Mouse (Mus musculus) central nervous system, embryonic 18 days (tissue): ENCODE measurements around the gene Gstp1. TPM values are rescaled to one million over a fixed set of nuclear protein-coding genes. Genes with fewer than 3 reads are reported as not detected.

Experiments
- polyA plus RNA-seq: library from polyadenylated mRNA; depleted of rRNA; stranded (reverse); fragments of >200 nt; gene quantifications from 2 replicates; pipeline ENCODE4 v1.2.3, GENCODE M21; 2012; rRNA removed

Gene Gstp1
- polyA plus RNA-seq: 361 and 368 TPM in 2 replicates

GRCm38 (mm10) chr19:4037788-4038232, at the start of gene Gstp1:
Gene Gstp1, minus strand, starts transcription at chr19:4037985.

GRCm38 (mm10) chr19:4081394-4081793, 43.6 kb upstream of the Gstp1 start, which contains the start of gene Cabp2:
Gene Cabp2, plus strand, starts transcription at chr19:4081578.

GRCm38 (mm10) chr19:4059069-4059740, 21.4 kb upstream of the Gstp1 start, which contains the start of gene Gstp3:
Gene Gstp3, minus strand, starts transcription at chr19:4059569.

GRCm38 (mm10) chr19:4045966-4046865, 8.4 kb upstream of the Gstp1 start, which contains the start of gene Gstp2:
Gene Gstp2, minus strand, starts transcription at chr19:4046023.

GRCm38 (mm10) chr19:4012432-4013022, 25.3 kb downstream of the Gstp1 start, which contains the start of gene Ndufv1:
Gene Ndufv1, minus strand, starts transcription at chr19:4012806.

GRCm38 (mm10) chr19:4003112-4003511, 34.7 kb downstream of the Gstp1 start, which contains the start of gene Doc2g:
Gene Doc2g, plus strand, starts transcription at chr19:4003313.

GRCm38 (mm10) chr19:4000119-4000900, 37.5 kb downstream of the Gstp1 start, which contains the start of the genes Nudt8 and Gm49405:
Gene Nudt8, plus strand, starts transcription at chr19:4000580.
Gene Gm49405, plus strand, starts transcription at chr19:4000626.

GRCm38 (mm10) chr19:3992416-3992815, 45.4 kb downstream of the Gstp1 start, which contains the start of gene Tbx10:
Gene Tbx10, plus strand, starts transcription at chr19:3992752.

GRCm38 (mm10) chr19:3986334-3986733, 51.5 kb downstream of the Gstp1 start, which contains the start of gene Acy3:
Gene Acy3, plus strand, starts transcription at chr19:3986570.

Other genes with a start within 250 kb of the Gstp1 start
- 111 and 120 TPM in 2 replicates for gene Chka, start 186.2 kb downstream of the Gstp1 start, polyA plus RNA-seq
- 37.4 and 44.0 TPM in 2 replicates for gene Tcirg1, start 130.9 kb downstream of the Gstp1 start, polyA plus RNA-seq
- gene Ndufs8, start 125.2 kb downstream of the Gstp1 start, polyA plus RNA-seq: 198 and 215 TPM in 2 replicates
- 1.9 and 2.2 TPM in 2 replicates for gene Aldh3b1, start 108.2 kb downstream of the Gstp1 start, polyA plus RNA-seq
- gene Unc93b1, start 102.8 kb downstream of the Gstp1 start, polyA plus RNA-seq: 10.5 and 11.1 TPM in 2 replicates
- 0.03 TPM in 2 replicates for gene Aldh3b3, start 79.3 kb downstream of the Gstp1 start, polyA plus RNA-seq
- gene Aldh3b2, start 65.7 kb downstream of the Gstp1 start, polyA plus RNA-seq: 1.4 and 1.5 TPM in 2 replicates
- gene Acy3, start 51.4 kb downstream of the Gstp1 start, polyA plus RNA-seq: 2.5 and 3.3 TPM in 2 replicates
- gene Tbx10, start 45.2 kb downstream of the Gstp1 start, polyA plus RNA-seq: 0.04 and 0.07 TPM in 2 replicates
- gene Nudt8, start 37.4 kb downstream of the Gstp1 start, polyA plus RNA-seq: 10.6 and 16.8 TPM in 2 replicates
- 8.0 and 9.6 TPM in 2 replicates for gene Gm49405, start 37.4 kb downstream of the Gstp1 start, polyA plus RNA-seq
- 25.8 and 27.8 TPM in 2 replicates for gene Doc2g, start 34.7 kb downstream of the Gstp1 start, polyA plus RNA-seq
- 204 and 205 TPM in 2 replicates for gene Ndufv1, start 25.2 kb downstream of the Gstp1 start, polyA plus RNA-seq
- gene Gstp2, start 8.0 kb upstream of the Gstp1 start, polyA plus RNA-seq: 3.1 and 10.4 TPM in 2 replicates
- gene Gstp3, start 21.6 kb upstream of the Gstp1 start, polyA plus RNA-seq: not detected in 2 replicates
- gene Cabp2, start 43.6 kb upstream of the Gstp1 start, polyA plus RNA-seq: 0.25 TPM in 1 of 2 replicates, not detected in the other
- 61.3 and 62.9 TPM in 2 replicates for gene Cdk2ap2, start 59.2 kb upstream of the Gstp1 start, polyA plus RNA-seq
- 217 and 226 TPM in 2 replicates for gene Pitpnm1, start 62.0 kb upstream of the Gstp1 start, polyA plus RNA-seq
- 116 and 124 TPM in 2 replicates for gene Aip, start 87.9 kb upstream of the Gstp1 start, polyA plus RNA-seq
- gene Gpr152, start 101.8 kb upstream of the Gstp1 start, polyA plus RNA-seq: 0.03 and 0.06 TPM in 2 replicates
- 0.08 and 0.12 TPM in 2 replicates for gene Cabp4, start 106.0 kb upstream of the Gstp1 start, polyA plus RNA-seq
- 261 and 276 TPM in 2 replicates for gene Coro1b, start 110.6 kb upstream of the Gstp1 start, polyA plus RNA-seq
- gene Ptprcap, start 115.6 kb upstream of the Gstp1 start, polyA plus RNA-seq: 1.1 and 1.3 TPM in 2 replicates
- 60.8 and 68.3 TPM in 2 replicates for gene Rps6kb2, start 125.4 kb upstream of the Gstp1 start, polyA plus RNA-seq
- 4.6 and 4.9 TPM in 2 replicates for gene Carns1, start 137.5 kb upstream of the Gstp1 start, polyA plus RNA-seq
- gene Tbc1d10c, start 153.3 kb upstream of the Gstp1 start, polyA plus RNA-seq: 1.7 and 2.6 TPM in 2 replicates
- gene Ppp1ca, start 154.1 kb upstream of the Gstp1 start, polyA plus RNA-seq: 380 and 382 TPM in 2 replicates
- 30.2 and 30.5 TPM in 2 replicates for gene Rad9a, start 163.7 kb upstream of the Gstp1 start, polyA plus RNA-seq
- 3.0 and 3.1 TPM in 2 replicates for gene Clcf1, start 176.3 kb upstream of the Gstp1 start, polyA plus RNA-seq
- gene AC109138.7, start 176.4 kb upstream of the Gstp1 start, polyA plus RNA-seq: not detected in 2 replicates
- 29.7 and 31.3 TPM in 2 replicates for gene Pold4, start 193.9 kb upstream of the Gstp1 start, polyA plus RNA-seq
- 75.1 and 87.8 TPM in 2 replicates for gene Ssh3, start 231.2 kb upstream of the Gstp1 start, polyA plus RNA-seq
- gene Ankrd13d, start 245.2 kb upstream of the Gstp1 start, polyA plus RNA-seq: 85.6 and 86.4 TPM in 2 replicates